Mouse (Mus musculus) ES-Bruce4 (cell line): Measurements from ENCODE around the gene Cdh4. TPM values are rescaled to one million over a fixed set of nuclear protein-coding genes. Genes with fewer than 3 reads are reported as not detected.
A peak's percentile ranks its signal among the peaks of the same experiment; 100 is the strongest.

Experiments
- H3K27ac ChIP-seq: 2 replicates; pipeline ENCODE4 v1.5.1; 2012; ENCODE audit warnings: low read length, inconsistent platforms; ENCODE audit not compliant: insufficient read depth
- H3K27me3 ChIP-seq: 2 replicates; pipeline ENCODE4 v1.6.1; 2012; ENCODE audit warnings: mild to moderate bottlenecking, low read length, inconsistent platforms; ENCODE audit not compliant: control insufficient read depth, poor library complexity, insufficient read depth, severe bottlenecking
- H3K36me3 ChIP-seq: 2 replicates; pipeline ENCODE4 v1.6.1; 2012; ENCODE audit warnings: inconsistent platforms, mild to moderate bottlenecking, low read length, moderate library complexity; ENCODE audit not compliant: control insufficient read depth, poor library complexity, insufficient read depth, severe bottlenecking
- H3K4me1 ChIP-seq: one replicate; pipeline ENCODE4 v1.8.1; 2011; ENCODE audit warnings: low read length; ENCODE audit not compliant: control insufficient read depth, insufficient read depth
- H3K4me3 ChIP-seq: 2 replicates; pipeline ENCODE4 v1.5.1; 2011; ENCODE audit warnings: low read depth, mild to moderate bottlenecking, low read length
- H3K9ac ChIP-seq: 2 replicates; pipeline ENCODE4 v1.6.1; 2012; ENCODE audit warnings: low read depth, mild to moderate bottlenecking, inconsistent platforms; ENCODE audit not compliant: poor library complexity, severe bottlenecking
- H3K9me3 ChIP-seq: replicated peaks from 2 replicates; pipeline ENCODE4 v1.6.1; 2012; ENCODE audit warnings: mild to moderate bottlenecking, low read length, inconsistent platforms; ENCODE audit not compliant: control insufficient read depth, poor library complexity, insufficient read depth, severe bottlenecking
- CTCF ChIP-seq: IDR thresholded peaks from one replicate; pipeline ENCODE4 v1.8.1; 2011; ENCODE audit warnings: low read depth, low read length
- EP300 ChIP-seq: IDR thresholded peaks from 2 replicates; pipeline ENCODE4 v1.6.1; 2011; ENCODE audit warnings: low read depth, low read length; ENCODE audit not compliant: insufficient read depth
- POLR2A ChIP-seq: IDR thresholded peaks from one replicate; pipeline ENCODE4 v1.8.1; 2011; ENCODE audit warnings: low read length; ENCODE audit not compliant: insufficient read depth
- polyA plus RNA-seq: library from polyadenylated mRNA; stranded (reverse); fragments of >200 nt; gene quantifications from 2 replicates; pipeline ENCODE4 v1.2.4, GENCODE M21; 2011; ENCODE audit warnings: low read depth; ENCODE audit not compliant: missing spikeins, insufficient read depth, insufficient read length

Gene Cdh4
- polyA plus RNA-seq, 1 experiment: 1.4 TPM

DNA sequence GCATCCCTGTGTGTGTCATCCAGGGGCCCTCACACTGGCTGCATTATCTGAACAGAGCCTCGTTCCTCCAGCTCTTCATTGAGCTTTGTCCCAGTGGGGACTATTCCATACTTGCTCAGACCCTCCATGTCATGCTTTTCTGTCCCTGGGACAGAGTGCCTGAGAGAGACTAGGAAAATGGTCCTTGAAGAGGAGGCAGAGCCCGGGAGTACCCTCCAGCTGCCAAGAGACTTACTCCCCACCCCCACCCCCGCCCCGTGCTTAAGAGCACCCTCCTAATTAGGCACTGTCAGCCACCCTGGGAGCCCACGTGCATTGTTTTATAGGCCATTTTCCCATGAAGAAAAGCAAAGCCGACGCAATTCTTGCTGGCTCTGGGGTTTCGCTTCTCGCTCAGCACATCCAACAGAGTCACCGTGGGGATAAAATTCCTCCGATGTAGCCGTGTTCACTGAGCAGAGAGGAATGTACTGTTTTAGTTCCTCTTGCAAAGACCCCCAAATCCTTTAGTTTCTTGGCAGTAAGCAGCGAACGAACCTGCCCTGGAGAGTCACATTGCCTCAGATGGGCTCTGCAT lies 76.3 kb downstream of the Cdh4 start:
- Histone ChIP-seq H3K4me1 (peaks cover 4% of the 10 kb centered on the region), H3K36me3 (no peaks in the 10 kb centered on the region), H3K9me3 (no peaks in the 10 kb centered on the region), H3K27ac (no peak overlapping the region), H3K27me3 (no peaks in the 10 kb centered on the region), H3K4me3 (no peak overlapping the region), H3K9ac (no peak overlapping the region)
- TF ChIP-seq CTCF (no peak), EP300 (no peak), POLR2A (no peak)

DNA sequence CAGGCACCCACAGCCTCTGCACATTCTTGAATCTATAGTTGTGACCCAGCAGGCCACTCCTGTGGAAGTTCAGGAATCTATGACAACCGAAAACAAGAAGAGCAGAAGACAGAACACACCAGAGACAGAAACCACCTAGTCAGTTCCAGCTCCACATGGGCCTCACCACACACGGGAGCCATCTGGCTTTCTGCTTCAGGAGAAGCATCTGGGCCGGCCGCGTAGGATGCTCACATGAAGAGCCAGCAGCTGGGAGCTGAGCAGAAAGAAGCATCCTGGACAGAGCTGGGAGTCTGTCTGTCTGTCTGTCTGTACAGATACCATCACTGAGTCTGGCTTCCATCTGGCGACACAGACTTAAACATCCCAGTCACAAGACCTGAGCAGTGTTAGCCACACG lies 76.9 kb downstream of the Cdh4 start:
- Histone ChIP-seq H3K4me1 (peaks cover 4% of the 10 kb centered on the region), H3K9me3 (no peaks in the 10 kb centered on the region), H3K36me3 (no peaks in the 10 kb centered on the region), H3K9ac (no peak overlapping the region), H3K27ac (no peak overlapping the region), H3K27me3 (no peaks in the 10 kb centered on the region), H3K4me3 (no peak overlapping the region)
- TF ChIP-seq POLR2A (no peak), EP300 (no peak), CTCF (no peak)

DNA sequence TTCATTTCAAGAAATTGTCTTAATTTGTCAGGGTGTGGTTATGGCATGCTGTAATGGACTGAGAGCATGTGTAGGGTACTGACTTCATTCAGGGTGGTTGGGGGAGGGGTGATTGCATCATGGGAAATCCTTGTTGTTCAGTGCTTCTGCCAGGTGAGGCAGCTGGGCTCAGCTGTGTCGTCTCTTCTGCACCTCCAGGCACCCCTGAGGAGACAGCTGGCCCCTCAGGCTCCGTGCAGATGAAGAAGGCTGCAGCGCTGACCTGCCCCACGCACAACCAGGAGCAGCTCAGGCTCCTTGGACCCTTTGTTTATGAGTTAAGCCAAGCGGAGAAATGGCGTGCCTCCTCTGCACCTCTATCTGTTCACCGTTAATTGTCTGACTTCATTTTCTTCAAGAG lies 77.7 kb downstream of the Cdh4 start:
- Histone ChIP-seq H3K27ac (no peak overlapping the region), H3K4me3 (no peak overlapping the region), H3K4me1 (peaks cover 4% of the 10 kb centered on the region), H3K36me3 (no peaks in the 10 kb centered on the region), H3K9me3 (no peaks in the 10 kb centered on the region), H3K9ac (no peak overlapping the region), H3K27me3 (no peaks in the 10 kb centered on the region)
- TF ChIP-seq POLR2A (no peak), EP300 (no peak), CTCF (no peak)

DNA sequence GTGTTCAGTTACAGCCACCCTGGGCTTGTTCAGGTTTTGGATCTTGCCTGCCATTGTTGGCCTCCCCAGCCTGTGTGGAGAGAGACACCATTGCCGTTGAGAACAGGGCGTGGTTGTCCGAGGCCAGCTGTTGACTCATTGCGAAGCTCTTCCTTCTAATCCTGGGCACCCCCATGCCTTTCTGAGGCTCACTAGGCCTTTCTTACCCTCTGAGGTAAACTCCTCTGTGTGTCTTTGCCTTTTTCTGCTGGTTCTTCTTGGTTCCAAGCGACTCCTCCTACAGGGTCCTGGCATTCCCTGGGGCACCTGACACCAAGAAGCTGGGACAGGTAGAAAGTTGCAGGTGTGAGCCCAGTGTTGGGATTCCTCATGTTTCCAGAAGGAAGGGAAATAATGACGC lies 78.7 kb downstream of the Cdh4 start:
- peaks cover 4% of the 10 kb centered on the region for H3K4me1 ChIP-seq
- TF ChIP-seq CTCF: no peak
- no peak for TF ChIP-seq POLR2A
- TF ChIP-seq EP300: 0 out of 2 replicates have a peak, but pooled peaks have one; percentile 20

DNA sequence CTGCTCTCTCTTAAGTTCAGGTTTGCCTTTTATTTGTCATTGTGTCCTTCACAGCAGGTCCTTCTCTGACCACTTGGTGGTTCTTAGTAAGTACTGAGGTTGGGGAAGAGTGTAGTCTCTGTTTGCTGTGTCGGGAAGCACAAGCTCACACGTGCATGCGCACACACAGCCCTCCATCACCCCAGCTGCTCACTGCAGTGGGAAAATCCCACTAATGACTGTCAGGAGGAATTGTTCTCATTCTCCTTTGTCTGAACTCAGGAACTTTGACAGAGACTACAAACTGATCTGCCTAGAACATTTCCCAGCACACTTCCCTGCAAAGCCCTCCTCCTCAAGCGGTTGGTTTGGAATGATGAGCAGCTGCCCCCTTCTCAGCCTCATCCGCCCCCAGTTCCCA lies 79.2 kb downstream of the Cdh4 start:
- no peak overlapping the region for H3K9ac ChIP-seq
- TF ChIP-seq CTCF: no peak
- no peak for TF ChIP-seq EP300
- TF ChIP-seq POLR2A: no peak
- H3K9me3 ChIP-seq: no peaks in the 10 kb centered on the region
- H3K36me3 ChIP-seq: no peaks in the 10 kb centered on the region
- H3K4me1 ChIP-seq: peaks cover 4% of the 10 kb centered on the region
- H3K27ac ChIP-seq: peak overlapping the region; percentile 53
- no peak overlapping the region for H3K4me3 ChIP-seq
- no peaks in the 10 kb centered on the region for H3K27me3 ChIP-seq

More for the DNA sequence above, 78.7 kb downstream of the Cdh4 start:
- H3K9me3 ChIP-seq: no peaks in the 10 kb centered on the region
- no peaks in the 10 kb centered on the region for H3K27me3 ChIP-seq
- no peak overlapping the region for H3K4me3 ChIP-seq
- H3K9ac ChIP-seq: no peak overlapping the region
- no peaks in the 10 kb centered on the region for H3K36me3 ChIP-seq
- peak overlapping the region; percentile 53; the same call in 1 of the 2 replicates for H3K27ac ChIP-seq

DNA sequence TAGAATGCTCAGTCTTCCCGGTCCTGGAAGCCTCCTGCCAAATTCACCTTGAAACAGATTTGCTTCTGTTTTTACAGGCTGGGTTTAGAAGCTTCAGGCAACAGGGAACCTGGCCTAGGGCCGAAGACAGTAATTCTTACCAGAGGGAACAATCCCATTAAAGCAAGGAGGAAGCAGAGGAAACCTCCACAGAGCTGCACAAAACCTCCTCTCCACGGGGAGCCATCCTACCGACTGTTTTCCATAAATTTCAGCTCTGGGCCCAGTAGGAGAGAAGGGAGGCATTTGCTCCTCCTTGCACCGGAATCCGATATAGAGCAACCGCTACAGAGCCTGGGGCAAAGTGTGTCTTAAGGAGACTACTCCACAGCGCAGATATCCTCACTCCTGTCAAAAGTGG lies 79.9 kb downstream of the Cdh4 start:
- Histone ChIP-seq H3K9ac (no peak overlapping the region), H3K27ac (peak overlapping the region; percentile 53)

More for the DNA sequence above, 79.9 kb downstream of the Cdh4 start:
- TF ChIP-seq CTCF (no peak), EP300 (peak; percentile 52; the same call in 1 of the 2 replicates), POLR2A (no peak)
- H3K27me3 ChIP-seq: no peaks in the 10 kb centered on the region
- peaks cover 5% of the 10 kb centered on the region for H3K4me1 ChIP-seq
- no peaks in the 10 kb centered on the region for H3K36me3 ChIP-seq
- no peak overlapping the region for H3K4me3 ChIP-seq
- no peaks in the 10 kb centered on the region for H3K9me3 ChIP-seq
